Mouse (Mus musculus): Measurements from ENCODE around the gene Ppp1r21.

The Ppp1r21 gene

GRCm38 (mm10) chr17:88578522-88579242 is 48.8 kb downstream of the Ppp1r21 start:
- DNase-seq: no peak

DNA sequence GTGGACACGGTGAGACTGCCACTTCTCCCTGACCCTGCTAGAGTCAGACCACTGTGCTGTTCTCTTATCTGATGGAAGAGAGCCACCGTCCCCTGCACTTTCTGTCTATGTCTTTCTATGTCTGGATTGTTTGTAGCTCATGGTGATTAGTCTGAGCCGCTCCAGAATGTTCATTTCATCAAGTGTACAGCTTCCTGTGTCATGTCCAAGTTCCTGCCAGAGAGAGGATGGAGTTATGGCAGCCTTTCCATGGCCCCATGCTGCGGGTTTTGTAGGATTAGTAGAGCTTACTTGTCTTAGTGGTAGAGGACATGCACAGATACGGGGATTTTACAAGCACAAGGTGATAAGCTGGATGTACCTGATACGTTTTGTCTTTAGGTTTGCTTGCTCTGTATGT is 50.6 kb downstream of the Ppp1r21 start:
- no peak for DNase-seq

DNA sequence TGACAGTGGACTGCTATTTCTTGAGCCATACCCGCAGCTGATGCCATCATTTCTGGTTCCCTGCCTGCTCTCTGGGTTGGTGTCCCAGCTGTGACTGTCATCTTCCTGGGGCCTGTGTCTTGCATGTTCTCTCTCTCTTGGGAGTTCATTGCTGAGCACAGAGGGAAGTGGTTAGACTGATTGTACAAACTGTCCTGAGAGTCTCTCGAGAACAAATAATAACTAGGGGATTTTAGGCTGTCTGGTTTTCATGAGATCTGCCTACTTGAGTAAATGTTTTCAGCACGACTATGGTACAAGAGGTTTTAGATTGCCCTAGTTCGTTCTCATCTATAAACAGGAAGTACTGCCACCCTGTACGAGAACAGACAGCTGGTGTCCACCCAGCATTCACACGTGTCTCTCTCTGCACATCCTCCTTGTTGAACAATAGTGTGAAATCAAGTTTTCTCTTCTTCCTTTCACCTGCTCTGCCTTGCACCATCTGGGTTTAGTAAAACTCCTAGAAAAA is 51.6 kb downstream of the Ppp1r21 start:
- DNase-seq: no peak

DNA sequence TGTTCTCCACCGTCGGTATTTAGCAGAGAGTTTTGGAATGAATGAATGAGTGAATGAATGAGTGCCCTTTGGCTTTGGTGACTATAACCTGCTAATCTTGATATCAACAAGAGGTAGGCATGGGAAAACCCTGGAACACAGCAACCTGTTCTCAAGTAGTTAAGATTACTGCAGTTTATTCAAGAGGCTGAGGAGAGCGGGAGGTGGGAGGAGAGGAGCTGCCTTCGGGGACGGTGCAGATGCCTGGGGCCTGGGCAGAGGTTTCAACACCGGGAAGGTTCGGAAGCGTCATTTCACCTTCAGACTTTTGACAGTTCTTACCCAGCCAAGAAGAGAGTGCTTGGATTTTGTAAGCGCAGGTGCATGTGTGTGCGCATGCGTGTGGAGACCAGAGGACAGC is 53.1 kb downstream of the Ppp1r21 start:
- no peak for DNase-seq

- no peak for DNase-seq
Measured at GRCm38 (mm10) chr17:88583411-88583810, 53.5 kb downstream of the Ppp1r21 start.

- no peak for DNase-seq
Measured at GRCm38 (mm10) chr17:88587371-88587770, 57.5 kb downstream of the Ppp1r21 start.

DNA sequence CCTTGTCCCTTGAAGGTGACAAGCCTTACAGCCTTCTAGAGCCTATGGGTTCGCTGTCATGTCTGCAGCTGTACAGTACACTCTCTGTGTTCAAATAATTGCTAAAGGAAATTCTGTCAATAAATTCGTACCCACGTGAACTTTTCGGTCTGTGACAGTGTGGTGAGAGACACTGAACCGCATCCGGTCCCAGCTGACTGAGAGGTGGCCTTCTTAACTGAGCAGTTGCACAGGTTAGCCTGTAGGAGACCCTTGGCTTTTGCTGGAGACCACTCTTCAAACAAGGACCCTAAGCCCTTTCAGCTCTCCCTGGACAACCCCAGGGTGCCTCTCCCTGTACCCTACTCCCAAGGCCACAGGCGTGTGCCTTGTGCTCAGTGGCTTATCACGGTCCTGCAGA is 58.3 kb downstream of the Ppp1r21 start:
- DNase-seq: no peak

DNA sequence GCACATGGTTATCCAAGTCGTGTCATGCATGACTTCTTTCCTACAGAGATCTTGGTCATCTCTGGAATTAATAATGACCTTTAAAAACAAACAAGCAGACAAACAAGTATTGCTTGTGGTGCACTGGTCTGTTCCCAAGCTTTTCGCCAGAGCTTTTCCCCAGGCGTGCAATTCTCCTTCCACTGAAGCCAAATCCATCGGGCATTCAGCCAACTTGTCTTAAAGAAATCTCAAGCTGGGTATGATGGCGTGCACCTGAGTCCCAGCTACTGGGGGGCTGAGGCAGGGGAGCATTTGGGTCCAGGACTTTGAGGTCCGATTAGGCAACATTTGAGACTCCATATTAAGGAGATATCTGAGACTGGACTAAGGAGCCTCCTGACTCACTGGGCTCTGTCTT is 60.3 kb downstream of the Ppp1r21 start:
- no peak for DNase-seq

DNA sequence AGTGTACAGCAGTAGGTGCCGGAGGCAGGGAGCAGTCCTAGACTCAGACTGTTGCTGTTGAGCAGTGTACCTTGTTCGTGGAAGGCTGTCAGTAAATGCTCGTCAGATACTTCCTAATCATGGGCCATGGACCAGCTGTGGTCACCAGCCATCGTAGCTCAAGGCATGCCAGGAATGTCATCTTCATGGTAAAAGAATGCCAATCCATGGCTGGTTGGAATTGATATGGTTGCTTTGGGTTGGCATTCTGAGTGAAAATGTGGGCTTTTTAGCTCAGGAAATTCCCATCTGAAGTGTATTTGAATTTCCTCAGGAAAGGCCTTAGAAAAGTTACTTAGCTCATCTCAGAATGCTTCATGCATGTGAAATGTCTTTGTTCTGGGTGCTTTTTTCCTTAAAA is 65.2 kb downstream of the Ppp1r21 start:
- DNase-seq: no peak

- no peak for DNase-seq
Measured at GRCm38 (mm10) chr17:88596068-88596467, 66.2 kb downstream of the Ppp1r21 start.

DNA sequence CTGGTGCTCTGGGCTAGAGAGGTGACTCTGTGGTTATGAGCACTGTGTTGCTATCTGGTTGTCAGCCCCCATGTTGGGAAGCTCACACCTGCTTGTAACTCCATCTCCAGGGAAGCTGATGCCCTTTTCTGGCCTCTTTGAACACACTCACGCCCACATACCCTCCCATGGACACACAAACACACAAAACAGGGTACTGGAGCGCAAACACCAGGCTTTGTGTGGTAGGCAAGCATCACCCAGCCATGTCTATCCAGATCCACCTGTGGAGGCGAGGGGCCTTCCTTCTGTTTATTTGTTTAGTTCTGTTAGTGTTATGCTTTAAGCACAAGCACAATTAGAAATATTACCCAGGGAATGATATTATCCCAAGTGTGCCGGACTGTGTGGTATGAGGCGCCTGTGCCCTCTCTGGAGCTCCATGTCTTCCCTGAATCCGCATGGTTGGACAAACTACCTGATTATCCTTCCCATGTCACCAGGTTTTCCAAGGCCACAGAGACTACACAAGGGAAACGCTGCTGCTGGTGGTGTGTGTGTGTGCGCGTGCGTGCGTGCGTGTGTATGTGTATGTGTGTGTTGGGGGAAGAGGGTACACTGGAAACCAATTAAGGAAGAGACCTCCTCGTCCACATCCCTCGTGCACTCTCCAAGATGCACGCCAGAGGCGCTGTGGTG is 66.8 kb downstream of the Ppp1r21 start:
- no peak for DNase-seq

GRCm38 (mm10) chr17:88597222-88598055 is 67.5 kb downstream of the Ppp1r21 start, which contains the start of gene Ston1:
Ston1 (plus strand) TSS chr17:88597684.
- peak; percentile 47 for DNase-seq

- DNase-seq: no peak
Measured at GRCm38 (mm10) chr17:88598056-88598420, 68.1 kb downstream of the Ppp1r21 start.

DNA sequence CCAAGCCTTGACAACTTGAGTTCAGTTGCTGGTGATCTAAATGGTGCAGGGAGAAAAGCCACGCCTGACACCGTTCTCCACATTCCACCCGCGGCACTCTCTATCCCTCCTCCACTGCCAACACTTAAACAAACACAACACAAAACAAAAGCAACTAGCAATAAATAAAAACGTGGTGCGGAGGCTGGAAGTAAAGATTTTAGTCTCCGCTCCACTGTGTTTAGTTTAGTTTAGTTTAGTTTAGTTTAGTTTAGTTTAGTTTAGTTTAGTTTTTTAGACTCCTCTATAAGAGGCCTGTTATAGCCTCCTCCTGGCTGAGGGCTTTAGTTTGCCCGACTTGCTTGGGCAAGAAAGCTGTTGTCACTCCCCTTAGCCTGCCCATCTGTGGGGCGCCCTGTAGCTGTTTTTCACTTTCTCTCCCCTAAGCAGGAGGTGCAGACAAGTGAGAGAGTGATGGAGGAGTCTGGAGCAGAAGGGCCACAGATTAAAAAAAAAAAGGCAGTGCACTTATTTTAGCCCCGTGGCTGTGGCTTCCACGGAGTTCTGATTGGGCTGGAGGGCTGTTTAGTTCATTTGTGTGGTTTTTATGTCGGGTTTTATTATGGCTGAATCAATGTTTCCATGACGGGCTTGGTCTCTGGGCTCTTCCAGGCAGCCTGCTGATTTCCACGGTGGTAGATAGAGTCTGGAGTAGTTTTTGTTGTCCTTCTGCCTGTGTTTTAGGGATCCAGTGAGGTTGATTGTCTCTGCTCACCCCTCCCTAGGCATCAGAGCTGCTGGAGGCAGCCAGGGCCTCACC is 68.9 kb downstream of the Ppp1r21 start:
- no peak for DNase-seq

DNA sequence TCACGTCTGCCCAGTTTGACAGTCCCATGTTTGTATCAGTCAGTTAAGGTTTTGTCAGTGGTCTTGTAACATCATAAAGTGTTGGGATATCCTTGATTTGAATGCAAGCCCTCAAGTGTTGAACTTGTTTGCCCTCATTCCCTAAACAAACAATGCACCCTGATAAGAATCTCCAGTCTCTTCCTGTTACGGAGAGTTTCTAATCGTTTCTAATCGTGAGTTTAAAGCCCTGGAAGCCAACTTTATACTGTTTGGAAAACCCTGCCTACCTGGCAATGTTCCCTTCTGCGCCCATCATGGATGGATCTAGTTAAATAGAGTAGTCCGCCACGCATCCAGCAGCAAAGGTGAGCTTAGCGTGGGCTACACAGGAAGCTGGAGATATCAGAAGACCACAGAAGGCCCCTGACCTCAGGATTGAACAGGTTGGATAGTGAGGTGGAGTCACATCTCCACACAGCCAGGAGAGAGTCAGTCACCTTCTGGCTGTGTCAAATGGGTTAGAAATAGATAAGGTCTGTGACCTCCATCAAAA is 70.6 kb downstream of the Ppp1r21 start:
- DNase-seq: no peak

DNA sequence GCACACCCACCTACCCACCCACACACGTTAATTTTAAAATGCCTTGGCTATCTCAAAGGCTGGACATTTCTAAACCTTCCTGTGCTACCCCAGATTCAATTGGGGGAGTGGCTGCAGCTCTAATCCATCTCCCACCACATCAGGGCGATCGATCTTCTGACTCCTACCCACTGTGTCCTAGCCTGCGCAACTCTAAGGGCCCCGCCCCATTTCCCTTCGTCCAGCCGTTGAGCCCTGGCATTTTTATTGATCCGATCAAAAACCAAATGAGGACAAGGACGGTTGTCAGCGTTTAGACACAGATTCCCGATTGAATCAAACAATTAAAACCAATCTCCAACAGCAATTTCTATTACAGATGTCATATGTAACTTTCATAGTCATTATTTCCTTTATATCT is 74.0 kb downstream of the Ppp1r21 start:
- DNase-seq: no peak

DNA sequence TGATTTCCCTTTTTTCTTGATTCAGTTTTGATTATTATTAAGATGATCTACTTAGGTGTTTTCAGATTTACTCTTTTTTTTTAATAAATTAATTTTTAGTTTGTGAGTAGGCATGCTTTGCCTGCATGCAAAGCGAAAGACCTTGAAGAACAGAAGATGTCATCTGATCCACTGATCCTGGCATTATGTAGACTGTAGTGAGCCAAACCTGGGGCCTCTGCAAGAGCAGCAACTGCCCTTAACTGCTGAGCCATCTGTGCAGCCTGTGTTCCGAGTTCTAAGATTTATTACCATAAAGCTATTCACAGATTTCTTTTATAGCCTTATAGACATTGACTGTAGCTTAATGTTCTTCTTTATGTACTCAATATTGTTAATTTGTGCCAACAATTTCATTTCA is 76.1 kb downstream of the Ppp1r21 start:
- DNase-seq: no peak

- no peak for DNase-seq
Measured at GRCm38 (mm10) chr17:88609361-88609760, 79.4 kb downstream of the Ppp1r21 start.

- DNase-seq: no peak
Measured at GRCm38 (mm10) chr17:88611057-88611456, 81.1 kb downstream of the Ppp1r21 start.

GRCm38 (mm10) chr17:88613172-88613571 is 83.3 kb downstream of the Ppp1r21 start:
- no peak for DNase-seq

DNA sequence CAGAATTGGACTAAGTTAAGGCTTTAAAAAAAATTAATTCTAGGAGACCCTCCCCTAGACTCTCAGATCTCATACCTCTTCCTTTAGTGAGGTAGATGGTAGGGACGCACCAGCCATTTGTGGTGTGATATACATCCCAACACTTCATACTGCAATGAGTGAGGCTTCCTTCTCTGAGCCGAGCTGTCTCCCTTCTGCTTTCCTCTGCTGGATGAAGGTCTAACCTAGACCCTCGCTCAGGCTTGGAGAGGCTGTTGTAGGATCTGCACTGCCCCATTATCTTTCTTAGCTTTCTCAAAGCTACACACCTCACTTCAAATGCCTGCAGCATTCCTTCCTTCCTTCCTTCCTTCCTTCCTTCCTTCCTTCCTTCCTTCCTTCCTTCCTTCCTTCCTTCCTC is 83.8 kb downstream of the Ppp1r21 start:
- DNase-seq: no peak

- DNase-seq: no peak
Measured at GRCm38 (mm10) chr17:88614234-88614633, 84.3 kb downstream of the Ppp1r21 start.

Measured in cerebellum, adult 9-10 months (tissue).